Mouse (Mus musculus): ENCODE data around the gene Pak7.
"Not testable (repeated sequence)": the region's sequence is repeated elsewhere in the genome, so short reads cannot be mapped to it uniquely, and the experiment has no call there.

Pak7 gene

GRCm38 (mm10) chr2:136387181-136388131, at the start of gene Pak7:
TSS of gene Pak7 (minus strand) at chr2:136387967.
- peak; percentile 10 for DNase-seq (ENCODE audit: low spot score)

- no peak for DNase-seq (ENCODE audit: low spot score)
These were observed 37.8 kb upstream of the Pak7 start for GRCm38 (mm10) chr2:136425561-136425960.

- DNase-seq (ENCODE audit: low spot score) = no peak
These were observed 31.8 kb upstream of the Pak7 start for GRCm38 (mm10) chr2:136419543-136419942.

GRCm38 (mm10) chr2:136416381-136416780, 28.6 kb upstream of the Pak7 start:
- no peak for DNase-seq (ENCODE audit: low spot score)

GRCm38 (mm10) chr2:136402587-136402986, 14.8 kb upstream of the Pak7 start:
- DNase-seq (ENCODE audit: low spot score) = no peak

GRCm38 (mm10) chr2:136375318-136375717, 12.4 kb downstream of the Pak7 start:
- no peak for DNase-seq (ENCODE audit: low spot score)

DNA sequence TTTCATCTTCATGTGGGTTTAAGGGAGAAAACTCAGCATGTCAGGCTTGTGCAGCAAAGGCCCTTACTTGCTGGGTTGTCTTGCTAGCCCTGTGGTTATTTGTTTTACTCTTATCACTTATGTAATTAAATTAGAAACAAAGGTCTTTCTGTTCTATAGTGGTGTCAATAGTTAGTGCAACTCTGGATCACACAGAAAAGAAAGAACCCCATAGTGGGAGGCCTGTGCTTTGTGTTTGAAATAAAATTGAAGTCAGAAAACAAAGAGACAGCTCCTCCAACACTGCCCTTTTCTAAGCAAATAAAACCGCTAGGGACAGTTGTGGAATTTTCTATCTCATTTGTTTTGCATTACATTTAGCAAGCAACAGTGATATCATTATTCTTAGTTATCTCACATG, 15.4 kb downstream of the Pak7 start:
- no peak for DNase-seq (ENCODE audit: low spot score)

DNA sequence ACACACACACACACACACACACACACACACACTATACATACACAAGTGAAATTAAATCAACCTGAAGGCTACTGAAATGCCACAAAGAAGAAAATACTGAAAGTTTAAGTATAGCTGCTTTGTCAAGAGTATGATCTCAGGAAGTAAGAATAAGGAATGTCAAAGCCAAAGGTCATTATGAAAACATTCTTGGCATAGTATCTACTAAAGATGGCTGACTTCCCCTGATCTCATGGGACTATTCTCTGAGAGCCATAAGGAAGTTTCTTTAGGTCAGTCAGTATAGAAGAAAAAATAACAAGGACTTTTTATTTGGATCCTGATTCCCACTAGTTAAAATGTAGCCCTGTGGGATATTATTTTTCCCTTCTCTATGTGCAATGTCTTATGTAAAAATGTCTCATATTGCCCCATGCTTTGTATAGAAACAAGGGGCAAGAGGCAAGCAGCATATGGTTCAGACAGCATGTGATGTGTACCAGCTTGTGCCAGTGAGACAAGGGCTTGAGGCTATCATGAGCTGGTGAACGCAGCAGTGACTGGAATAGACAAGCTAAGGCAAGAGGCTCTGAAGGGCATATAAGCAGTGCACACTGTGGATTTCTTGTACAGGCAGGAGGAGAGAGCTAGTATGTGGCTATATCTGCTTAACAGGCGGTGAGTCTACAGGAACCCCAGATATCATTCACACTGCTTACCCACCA, 36.2 kb downstream of the Pak7 start:
- DNase-seq (ENCODE audit: low spot score) = no peak

GRCm38 (mm10) chr2:136350459-136350858, 37.3 kb downstream of the Pak7 start:
- no peak for DNase-seq (ENCODE audit: low spot score)

GRCm38 (mm10) chr2:136349671-136350275, 38.0 kb downstream of the Pak7 start:
- no peak for DNase-seq (ENCODE audit: low spot score)

- not testable (repeated sequence) for DNase-seq (ENCODE audit: low spot score)
These were observed 43.5 kb downstream of the Pak7 start for GRCm38 (mm10) chr2:136344240-136344780.

DNA sequence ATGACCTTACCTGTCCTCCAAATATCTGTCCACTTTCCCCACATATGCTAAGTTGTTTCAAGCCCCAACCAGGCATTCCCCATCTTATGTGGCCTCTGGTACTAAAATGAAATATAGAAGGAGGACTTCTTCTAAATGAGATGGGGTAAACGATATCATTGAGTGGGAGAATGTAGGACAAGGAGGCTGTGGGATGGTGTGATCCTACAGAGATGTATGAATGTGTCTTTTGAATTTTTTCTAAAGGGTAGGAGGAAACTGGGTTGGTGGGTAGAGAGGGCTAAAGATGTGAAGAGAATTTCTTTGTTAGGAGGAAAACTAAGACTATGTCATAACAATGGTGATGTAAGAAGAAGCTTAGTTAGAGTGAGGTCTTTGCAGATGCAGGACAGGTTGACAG, 57.8 kb downstream of the Pak7 start:
- DNase-seq (ENCODE audit: low spot score) = no peak

DNA sequence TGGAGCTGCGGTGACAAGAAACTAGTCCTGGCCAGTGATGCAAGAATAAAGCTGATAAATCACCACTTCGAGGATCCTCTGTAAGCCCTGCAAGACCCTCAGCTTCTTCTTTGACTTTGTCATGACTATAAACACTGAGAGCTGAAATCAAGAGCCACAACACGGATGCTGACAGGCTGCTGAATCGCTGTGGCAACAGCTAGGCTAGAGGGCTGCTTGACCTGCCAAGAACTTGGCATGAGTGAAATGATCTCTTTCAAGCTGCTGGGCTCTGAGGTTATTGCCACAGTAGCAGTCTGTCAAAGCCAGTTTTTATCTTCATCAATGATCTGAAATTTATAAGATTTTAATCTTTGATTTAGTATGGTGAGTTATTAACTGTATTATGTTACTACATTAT, 62.1 kb downstream of the Pak7 start:
- DNase-seq (ENCODE audit: low spot score) = no peak

- no peak for DNase-seq (ENCODE audit: low spot score)
These were observed 78.5 kb downstream of the Pak7 start for GRCm38 (mm10) chr2:136309313-136309712.

GRCm38 (mm10) chr2:136308743-136309142, 79.0 kb downstream of the Pak7 start:
- no peak for DNase-seq (ENCODE audit: low spot score)

DNA sequence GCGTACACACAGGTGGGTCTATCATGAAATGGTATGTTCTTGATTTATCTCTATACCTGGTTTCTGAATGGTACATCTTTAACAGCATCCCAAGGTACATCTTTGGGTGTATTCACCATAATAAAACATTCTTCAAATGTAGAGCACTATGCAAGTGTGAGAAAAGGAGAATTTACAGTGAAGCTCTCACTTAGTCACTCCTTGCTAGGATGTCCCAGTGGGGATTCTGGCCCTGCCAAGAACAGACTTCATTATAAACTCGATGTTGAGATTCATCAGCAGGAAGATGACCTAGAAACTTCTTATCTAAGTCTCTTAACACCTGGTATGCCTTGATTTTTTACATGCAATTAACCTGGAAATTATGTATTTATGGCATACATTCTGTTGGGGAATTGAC, 85.6 kb downstream of the Pak7 start:
- DNase-seq (ENCODE audit: low spot score) = no peak

DNA sequence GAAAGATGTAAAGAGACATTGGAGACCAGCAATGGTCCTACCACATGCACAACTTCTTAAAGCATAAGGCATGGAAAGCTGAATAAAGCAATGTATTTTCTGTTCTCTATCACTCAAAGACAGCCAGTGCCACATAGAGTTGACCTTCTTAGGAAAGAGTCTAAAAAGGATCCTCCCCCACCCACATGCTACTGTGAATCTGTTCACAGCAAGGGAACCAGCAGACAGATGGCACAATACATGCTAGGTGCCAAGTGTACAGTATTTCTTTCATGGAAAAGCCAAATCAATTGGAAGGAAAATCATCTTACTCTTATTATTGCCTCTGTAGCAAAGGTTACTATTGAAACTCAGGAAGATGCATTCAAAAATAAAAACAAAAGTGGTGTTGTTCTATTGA, 86.4 kb downstream of the Pak7 start:
- DNase-seq (ENCODE audit: low spot score) = no peak

- DNase-seq (ENCODE audit: low spot score) = no peak
These were observed 90.4 kb downstream of the Pak7 start for GRCm38 (mm10) chr2:136297371-136297770.

- DNase-seq (ENCODE audit: low spot score) = no peak
These were observed 105.7 kb downstream of the Pak7 start for GRCm38 (mm10) chr2:136282043-136282442.

- not testable (repeated sequence) for DNase-seq (ENCODE audit: low spot score)
These were observed 145.8 kb downstream of the Pak7 start for GRCm38 (mm10) chr2:136241960-136242359.

- no peak for DNase-seq (ENCODE audit: low spot score)
These were observed 156.5 kb downstream of the Pak7 start for GRCm38 (mm10) chr2:136231228-136231627.

- DNase-seq (ENCODE audit: low spot score) = no peak
These were observed 183.7 kb downstream of the Pak7 start for GRCm38 (mm10) chr2:136204034-136204433.

All from testis, postnatal 14 days (tissue).